Mouse (Mus musculus): ENCODE data around the gene Zkscan7.

GRCm38 (mm10) chr9:122846156-122846555, 39.3 kb upstream of the Zkscan7 start:
- TF ChIP-seq POLR2A (IDR thresholded peaks at IDR 0.05; ENCODE audit: low read depth, low read length): no peak
- TF ChIP-seq CTCF (IDR thresholded peaks at IDR 0.05; ENCODE audit: borderline replicate concordance, insufficient read depth, low read length): no peak

Measured in embryonic fibroblast, embryonic 13.5 days (primary cell).